Mouse (Mus musculus) MEL (cell line): ENCODE data around the gene Sdsl. TPM values are rescaled to one million over a fixed set of nuclear protein-coding genes. Genes with fewer than 3 reads are reported as not detected.

ENCODE experiments used
- DNase-seq: peaks from one replicate; pipeline ENCODE4 v3.0.0; 2011; ENCODE audit warnings: low read depth, low spot score
- H3K27ac ChIP-seq: 2 replicates; pipeline ENCODE4 v1.5.1; 2012; ENCODE audit warnings: low read depth, mild to moderate bottlenecking, control low read depth, low read length, moderate library complexity; ENCODE audit not compliant: control insufficient read depth
- H3K27me3 ChIP-seq, 2 experiments: fragments of 150-350 bp in 1 of 2; sonication (generic) in 1 of 2; 2 replicates each; pipeline ENCODE4 v1.6.1; 2012; ENCODE audit warnings: low read length in 2 of 2, mild to moderate bottlenecking in 2 of 2, improper control_type of control experiment in 1 of 2, moderate library complexity in 1 of 2; ENCODE audit not compliant: insufficient read depth in 2 of 2, control insufficient read depth in 1 of 2
- H3K36me3 ChIP-seq, 2 experiments: 2 replicates each; pipeline ENCODE4 v1.6.1; 2012 to 2014; ENCODE audit warnings: low read length in 2 of 2, improper control_type of control experiment in 1 of 2, inconsistent platforms in 1 of 2, mild to moderate bottlenecking in 1 of 2; ENCODE audit not compliant: insufficient read depth in 2 of 2, control insufficient read depth in 1 of 2
- H3K4me1 ChIP-seq, 2 experiments: fragments of 150-350 bp in 1 of 2; sonication (generic) in 1 of 2; 2 replicates each; pipeline ENCODE4 v1.6.1; 2012; ENCODE audit warnings: low read length in 2 of 2, improper control_type of control experiment in 1 of 2, mild to moderate bottlenecking in 1 of 2; ENCODE audit not compliant: insufficient read depth in 2 of 2, control insufficient read depth in 1 of 2
- H3K4me3 ChIP-seq, 2 experiments: fragments of 150-350 bp in 1 of 2; sonication (generic) in 1 of 2; 2 replicates each; pipeline ENCODE4 v1.5.1; 2012; ENCODE audit warnings: low read depth in 2 of 2, low read length in 2 of 2, mild to moderate bottlenecking in 2 of 2, moderate library complexity in 2 of 2, control low read depth in 1 of 2, improper control_type of control experiment in 1 of 2; ENCODE audit not compliant: control insufficient read depth in 1 of 2, insufficient read depth in 1 of 2
- H3K79me2 ChIP-seq: 2 replicates; pipeline ENCODE4 v1.6.1; 2012; ENCODE audit warnings: mild to moderate bottlenecking, low read length, moderate library complexity; ENCODE audit not compliant: control insufficient read depth, poor library complexity, insufficient read depth
- H3K9ac ChIP-seq: 2 replicates; pipeline ENCODE4 v1.6.1; 2012; ENCODE audit warnings: low read depth, mild to moderate bottlenecking, control low read depth, low read length, moderate library complexity; ENCODE audit not compliant: control insufficient read depth, poor library complexity, severe bottlenecking
- H3K9me3 ChIP-seq: fragments of 150-350 bp; sonication (generic); replicated peaks from 2 replicates; pipeline ENCODE4 v1.6.1; 2012; ENCODE audit warnings: mild to moderate bottlenecking, low read length, improper control_type of control experiment, moderate library complexity; ENCODE audit not compliant: insufficient read depth
- EP300 ChIP-seq, 2 experiments: IDR thresholded peaks; 2 replicates each; pipeline ENCODE4 v1.6.1; 2011; ENCODE audit warnings: improper control_type of control experiment in 2 of 2, low read length in 2 of 2, low read depth in 1 of 2, mild to moderate bottlenecking in 1 of 2
- GABPA ChIP-seq: IDR thresholded peaks from 2 replicates; pipeline ENCODE4 v1.6.1; 2012; ENCODE audit warnings: low read depth, mild to moderate bottlenecking, inconsistent platforms, low read length, improper control_type of control experiment, moderate library complexity
- MAFK ChIP-seq: IDR thresholded peaks from 2 replicates; pipeline ENCODE4 v1.6.1; 2011; ENCODE audit warnings: low read depth, mild to moderate bottlenecking, low read length, improper control_type of control experiment, borderline replicate concordance
- MAX ChIP-seq: IDR thresholded peaks from 2 replicates; pipeline ENCODE4 v1.6.1; 2011; ENCODE audit warnings: low read length, improper control_type of control experiment
- MEF2A ChIP-seq: IDR thresholded peaks from 2 replicates; pipeline ENCODE4 v1.6.1; 2014; ENCODE audit warnings: low read depth, mild to moderate bottlenecking, inconsistent platforms, low read length, improper control_type of control experiment; ENCODE audit not compliant: poor library complexity, insufficient replicate concordance, severe bottlenecking; ENCODE audit errors: extremely low read depth
- MXI1 ChIP-seq: IDR thresholded peaks from 2 replicates; pipeline ENCODE4 v1.6.1; 2011; ENCODE audit warnings: mild to moderate bottlenecking, low read depth, low read length, improper control_type of control experiment
- MYC ChIP-seq: IDR thresholded peaks from 2 replicates; pipeline ENCODE4 v1.6.1; 2011; ENCODE audit warnings: low read depth, mild to moderate bottlenecking, low read length, improper control_type of control experiment, moderate library complexity
- NELFE ChIP-seq: IDR thresholded peaks from 2 replicates; pipeline ENCODE4 v1.6.1; 2011; ENCODE audit warnings: low read depth, low read length, improper control_type of control experiment
- NRF1 ChIP-seq: IDR thresholded peaks from 2 replicates; pipeline ENCODE4 v1.6.1; 2014; ENCODE audit warnings: low read depth, mild to moderate bottlenecking, inconsistent platforms, low read length, improper control_type of control experiment, moderate library complexity; ENCODE audit not compliant: poor library complexity, insufficient read depth, severe bottlenecking
- POLR2A ChIP-seq, 2 experiments: IDR thresholded peaks; 2 replicates each; pipeline ENCODE4 v1.6.1; 2011 to 2012; ENCODE audit warnings: low read length in 2 of 2, mild to moderate bottlenecking in 2 of 2, control low read depth in 1 of 2, improper control_type of control experiment in 1 of 2, low read depth in 1 of 2, moderate library complexity in 1 of 2; ENCODE audit not compliant: control insufficient read depth in 1 of 2, insufficient read depth in 1 of 2, poor library complexity in 1 of 2
- POLR2AphosphoS2 ChIP-seq: IDR thresholded peaks from 2 replicates; pipeline ENCODE4 v1.6.1; 2011; ENCODE audit warnings: low read length, improper control_type of control experiment
- RAD21 ChIP-seq: IDR thresholded peaks from 2 replicates; pipeline ENCODE4 v1.6.1; 2011; ENCODE audit warnings: mild to moderate bottlenecking, low read depth, low read length, improper control_type of control experiment
- SMC3 ChIP-seq: IDR thresholded peaks from 2 replicates; pipeline ENCODE4 v1.6.1; 2011; ENCODE audit warnings: low read depth, low read length, improper control_type of control experiment
- TBP ChIP-seq: IDR thresholded peaks from 2 replicates; pipeline ENCODE4 v1.8.0; 2011; ENCODE audit warnings: low read depth, low read length, improper control_type of control experiment
- UBTF ChIP-seq: IDR thresholded peaks from 2 replicates; pipeline ENCODE4 v1.6.1; 2012; ENCODE audit warnings: low read depth, mild to moderate bottlenecking, inconsistent platforms, low read length, improper control_type of control experiment, moderate library complexity, borderline replicate concordance; ENCODE audit not compliant: insufficient read depth
- ZKSCAN1 ChIP-seq: IDR thresholded peaks from 2 replicates; pipeline ENCODE4 v1.6.1; 2012; ENCODE audit warnings: low read depth, mild to moderate bottlenecking, inconsistent platforms, low read length, improper control_type of control experiment, moderate library complexity
- ZNF384 ChIP-seq: IDR thresholded peaks from 2 replicates; pipeline ENCODE4 v1.6.1; 2012; ENCODE audit warnings: low read depth, mild to moderate bottlenecking, inconsistent platforms, low read length, improper control_type of control experiment
- polyA plus RNA-seq, 2 experiments: library from polyadenylated mRNA; stranded (reverse) in 1 of 2; unstranded in 1 of 2; fragments of >175 nt in 1 of 2; fragments of >200 nt in 1 of 2; gene quantifications; 2 replicates each; pipeline versions ENCODE4 v1.2.1 to v1.2.4; 2012; ENCODE audit warnings: low replicate concordance in 2 of 2, low read depth in 1 of 2; ENCODE audit not compliant: insufficient read length in 2 of 2, insufficient read depth in 1 of 2, missing spikeins in 1 of 2
- total RNA-seq: library from RNA; depleted of rRNA; stranded (reverse); fragments of 300-350 nt; gene quantifications from 2 replicates; pipeline ENCODE4 v1.2.3, GENCODE M21; 2012

The Sdsl gene
- total and polyA plus RNA-seq, 3 experiments = 12.1 to 21.0 TPM; not detected in 1

- DNase-seq = no peak
- Histone ChIP-seq H3K9ac (no peak overlapping the region), H3K36me3 (no peaks in the 10 kb centered on the region; a peak in 1 of 4 replicates), H3K27me3 (no peaks in the 10 kb centered on the region), H3K9me3 (no peaks in the 10 kb centered on the region), H3K27ac (no peak overlapping the region), H3K4me3 (no peak overlapping the region), H3K79me2 (no peaks in the 10 kb centered on the region), H3K4me1 (no peaks in the 10 kb centered on the region)
- no peak for TF ChIP-seq MAX
- TF ChIP-seq MAFK = no peak
- no peak for TF ChIP-seq MXI1
- TF ChIP-seq EP300 (IDR thresholded peaks at IDR 0.05; ENCODE audit: low read depth in 1 of 2, low read length in 2 of 2) = no peak
- TF ChIP-seq NELFE = no peak
- TF ChIP-seq GABPA = no peak
- TF ChIP-seq SMC3 = no peak
- no peak for TF ChIP-seq POLR2A (IDR thresholded peaks at IDR 0.05; ENCODE audit: control insufficient read depth in 1 of 2, insufficient read depth in 1 of 2, low read depth in 1 of 2, low read length in 2 of 2, poor library complexity in 1 of 2)
- TF ChIP-seq UBTF = no peak
Measured at GRCm38 (mm10) chr5:120495703-120496226, 23.2 kb upstream of the Sdsl start.

- Histone ChIP-seq H3K27me3 (no peaks in the 10 kb centered on the region), H3K9me3 (no peaks in the 10 kb centered on the region), H3K79me2 (no peaks in the 10 kb centered on the region), H3K4me1 (no peaks in the 10 kb centered on the region), H3K9ac (no peak overlapping the region), H3K4me3 (no peak overlapping the region), H3K27ac (no peak overlapping the region), H3K36me3 (no peaks in the 10 kb centered on the region; a peak in 1 of 4 replicates)
- TF ChIP-seq ZNF384 (no peak), MYC (no peak), ZKSCAN1 (no peak), UBTF (no peak), POLR2AphosphoS2 (no peak), TBP (no peak), NRF1 (no peak), MEF2A (no peak), RAD21 (no peak)
- DNase-seq = no peak
Measured at GRCm38 (mm10) chr5:120495064-120495702, 22.6 kb upstream of the Sdsl start.
